Comparison of ENCODE assay signal across 8 mouse cellular contexts in genomic region chr15:100227663-100228534, GRCm38 (mm10). TPM values are rescaled to one million over a fixed set of nuclear protein-coding genes. Genes with fewer than 3 reads are reported as not detected.
DNase-seq lines count a peak whose midpoint lies in the region; ATAC-seq and TF ChIP-seq lines count a peak whose summit lies in the region.

Gene Atf1, plus strand, starts transcription at chr15:100227819.

- TF ChIP-seq CTCF in heart, adult 2 months (IDR thresholded peaks at IDR 0.05): peak; percentile 47
- no peak for TF ChIP-seq CTCF in kidney, adult 2 months (conservative IDR thresholded peaks at IDR 0.05; ENCODE audit: insufficient read depth, insufficient read length, low read depth, low read length)
- peak; percentile 49 for TF ChIP-seq CTCF in midbrain, postnatal 0 days (IDR thresholded peaks at IDR 0.05)

- peak; percentile 95; the same call in 1 of the 2 replicates for TF ChIP-seq POLR2A in heart, adult 2 months (IDR thresholded peaks at IDR 0.05; ENCODE audit: insufficient read depth, low read depth, low read length)
- peak; percentile 60 for TF ChIP-seq POLR2A in kidney, adult 2 months (IDR thresholded peaks at IDR 0.05; ENCODE audit: low read depth, low read length)

- intact Hi-C loops in heart, adult 2 months (cut with DNase I): loop anchor here (5.0 kb wide), 2 partner anchors 101 to 191 kb away; partner anchors contain the start of gene Dip2b

- WGBS in embryonic facial prominence, embryonic 13.5 days: under 1% methylated on average over 71 of the region's 133 CpGs
- WGBS in heart, adult 2 months: 1% methylated on average over 115 of the region's 133 CpGs
- WGBS in kidney, adult 2 months: 2% methylated on average over 113 of the region's 133 CpGs
- WGBS in limb, embryonic 15.5 days: under 1% methylated on average over 96 of the region's 133 CpGs
- WGBS in midbrain, postnatal 0 days: under 1% methylated on average over 66 of the region's 133 CpGs

- peak within 1 kb of the TSS; percentile 80 for H3K4me2 ChIP-seq in embryonic facial prominence, embryonic 13.5 days
- H3K4me2 ChIP-seq in limb, embryonic 15.5 days: peak within 1 kb of the TSS; percentile 56
- peak within 1 kb of the TSS; percentile 65 for H3K4me2 ChIP-seq in midbrain, postnatal 0 days (ENCODE audit: low read depth, low read length, poor library complexity, severe bottlenecking)

- H3K27ac ChIP-seq in embryonic facial prominence, embryonic 13.5 days: peak within 1 kb of the TSS; percentile 100
- peak within 1 kb of the TSS; percentile 100 for H3K27ac ChIP-seq in heart, adult 2 months
- H3K27ac ChIP-seq in kidney, adult 2 months (ENCODE audit: insufficient read depth, low read depth, low read length): peak within 1 kb of the TSS; percentile 100
- peak within 1 kb of the TSS; percentile 100 for H3K27ac ChIP-seq in limb, embryonic 15.5 days
- H3K27ac ChIP-seq in midbrain, postnatal 0 days (ENCODE audit: low read depth, low read length): peak within 1 kb of the TSS; percentile 100

- TF ChIP-seq EP300 in heart, adult 2 months (IDR thresholded peaks at IDR 0.05; ENCODE audit: insufficient read depth, low read depth, low read length): no peak

- peaks cover 4% of the 10 kb centered on the region for H3K9me3 ChIP-seq in embryonic facial prominence, embryonic 13.5 days
- no peaks in the 10 kb centered on the region for H3K9me3 ChIP-seq in limb, embryonic 15.5 days
- no peaks in the 10 kb centered on the region for H3K9me3 ChIP-seq in midbrain, postnatal 0 days (ENCODE audit: low read length)

- peaks cover 22% of the 10 kb centered on the region for H3K4me1 ChIP-seq in embryonic facial prominence, embryonic 13.5 days
- peaks cover 11% of the 10 kb centered on the region for H3K4me1 ChIP-seq in heart, adult 2 months (ENCODE audit: control insufficient read depth, insufficient read depth, low read length)
- peaks cover 15% of the 10 kb centered on the region for H3K4me1 ChIP-seq in kidney, adult 2 months (ENCODE audit: control insufficient read depth, insufficient read depth, low read length)
- peaks cover 10% of the 10 kb centered on the region; the same call in 1 of the 2 replicates for H3K4me1 ChIP-seq in limb, embryonic 15.5 days
- peaks cover 8% of the 10 kb centered on the region; the same call in 1 of the 2 replicates for H3K4me1 ChIP-seq in midbrain, postnatal 0 days (ENCODE audit: insufficient read depth, low read length)

- peaks cover 1% of the 10 kb centered on the region for H3K79me2 ChIP-seq in heart, adult 2 months (replicated peaks; ENCODE audit: control insufficient read depth, insufficient read depth, low read length)

- peak within 1 kb of the TSS; percentile 99 for H3K9ac ChIP-seq in embryonic facial prominence, embryonic 13.5 days
- peak within 1 kb of the TSS; percentile 100 for H3K9ac ChIP-seq in heart, adult 2 months (ENCODE audit: low read depth, low read length)
- peak within 1 kb of the TSS; percentile 97 for H3K9ac ChIP-seq in limb, embryonic 15.5 days
- H3K9ac ChIP-seq in midbrain, postnatal 0 days (replicated peaks; ENCODE audit: low read length, poor library complexity, severe bottlenecking): peak within 1 kb of the TSS; percentile 98

- peak within 1 kb of the TSS; percentile 78 for H3K4me3 ChIP-seq in embryonic facial prominence, embryonic 13.5 days
- peak within 1 kb of the TSS; percentile 93 for H3K4me3 ChIP-seq in heart, adult 2 months
- H3K4me3 ChIP-seq in kidney, adult 2 months (ENCODE audit: insufficient read depth, low read depth, low read length): peak within 1 kb of the TSS; percentile 100
- H3K4me3 ChIP-seq in limb, embryonic 15.5 days: peak within 1 kb of the TSS; percentile 80
- H3K4me3 ChIP-seq in midbrain, postnatal 0 days (ENCODE audit: low read depth, low read length): peak within 1 kb of the TSS; percentile 88

- DNase-seq in A20 (ENCODE audit: low read depth, low spot score): peak; percentile 91
- DNase-seq in adrenal gland, postnatal 4 days (ENCODE audit: low spot score in 2 of 2): peak; percentile 77 to 85
- peak; percentile 94 to 96 for DNase-seq in heart, adult 2 months
- peak; percentile 94 for DNase-seq in kidney, adult 2 months
- DNase-seq in midbrain, postnatal 0 days (ENCODE audit: low spot score): peak; percentile 92
- peak; percentile 94 to 96 for DNase-seq in spleen, postnatal 10 days (ENCODE audit: low spot score in 2 of 2)

- H3K36me3 ChIP-seq in embryonic facial prominence, embryonic 13.5 days: peaks cover 16% of the 10 kb centered on the region
- H3K36me3 ChIP-seq in heart, adult 2 months (ENCODE audit: control insufficient read depth, insufficient read depth, low read length): peaks cover 12% of the 10 kb centered on the region
- no peaks in the 10 kb centered on the region for H3K36me3 ChIP-seq in kidney, adult 2 months (ENCODE audit: control insufficient read depth, insufficient read depth, low read length)
- peaks cover 3% of the 10 kb centered on the region for H3K36me3 ChIP-seq in limb, embryonic 15.5 days
- no peaks in the 10 kb centered on the region for H3K36me3 ChIP-seq in midbrain, postnatal 0 days (ENCODE audit: insufficient read depth, low read length)

- peak; percentile 80 for ATAC-seq in embryonic facial prominence, embryonic 13.5 days (ENCODE audit: insufficient number of reproducible peaks, insufficient read depth, low FRiP score, low TSS enrichment, low read depth)
- peak; percentile 83 for ATAC-seq in limb, embryonic 15.5 days (ENCODE audit: insufficient number of reproducible peaks, low FRiP score, low TSS enrichment, low read depth)
- ATAC-seq in midbrain, postnatal 0 days (ENCODE audit: low FRiP score): peak; percentile 88

- no peaks in the 10 kb centered on the region for H3K27me3 ChIP-seq in embryonic facial prominence, embryonic 13.5 days
- no peaks in the 10 kb centered on the region for H3K27me3 ChIP-seq in heart, adult 2 months (ENCODE audit: control insufficient read depth, insufficient read depth, low read length)
- H3K27me3 ChIP-seq in kidney, adult 2 months (replicated peaks; ENCODE audit: control insufficient read depth, insufficient read depth, low read length): no peaks in the 10 kb centered on the region
- no peaks in the 10 kb centered on the region for H3K27me3 ChIP-seq in limb, embryonic 15.5 days
- H3K27me3 ChIP-seq in midbrain, postnatal 0 days (ENCODE audit: insufficient read depth, low read length): no peaks in the 10 kb centered on the region

RNA-seq across cellular contexts. Expression of gene Atf1, which starts in this region (rescaled TPM):
- total RNA-seq in adrenal gland, postnatal 4 days (2021): 10 to 100 TPM; 86.2 to 89.7 TPM
- polyA plus RNA-seq in embryonic facial prominence, embryonic 13.5 days (2015; fragmentation: Nextera tagmentation; extraction: Ambion mirVana): 52.3 and 52.9 TPM in 2 replicates
- 10 to 100 TPM; 50.7 to 53.9 TPM for total RNA-seq in heart, adult 2 months (2021)
- 54.2 and 59.7 TPM in 2 replicates for polyA plus RNA-seq in heart, adult 2 months (2012; rRNA removed)
- polyA plus RNA-seq in kidney, adult 2 months (2012; rRNA removed): 38.6 and 43.7 TPM in 2 replicates
- polyA plus RNA-seq in limb, embryonic 15.5 days (2015; fragmentation: Nextera tagmentation; extraction: Ambion mirVana): 38.0 and 45.8 TPM in 2 replicates
- 7.6 and 15.8 TPM in 2 replicates for total RNA-seq in midbrain, postnatal 0 days (2014; rRNA removed)
- 8.3 and 9.8 TPM in 2 replicates for polyA plus RNA-seq in midbrain, postnatal 0 days (2015; fragmentation: Nextera tagmentation; extraction: Ambion mirVana)

Comparison
In these comparisons a context has a peak if more than half of its experiments do, and no peak if none do; other contexts are left out.
1. Peak in every context shown above with its lines: DNase-seq, ATAC-seq, H3K4me3 ChIP-seq and H3K27ac ChIP-seq.